Mouse (Mus musculus) kidney, embryonic 16.5 days (tissue): ENCODE measurements at regions not wholly inside any gene's neighbourhood (a gene's known extent, or its start where the extent isn't known, plus 50 kb on each side); places are given as distances from the start of the nearest gene placed in this dataset.
A peak's percentile ranks its signal among the peaks of the same experiment; 100 is the strongest.

Experiments used
- ATAC-seq: fragments of 200-750 bp; cut with Nextera tagmentation; 2 replicates; pipeline ENCODE4 v1.8.0; 2017; ENCODE audit warnings: moderate TSS enrichment; ENCODE audit not compliant: low FRiP score, low TSS enrichment
- H3K27ac ChIP-seq: fragments of 300-500 bp; sonication (generic); 2 replicates; pipeline ENCODE4 v1.5.1; 2014; ENCODE audit warnings: low read length
- H3K27me3 ChIP-seq: fragments of 300-500 bp; sonication (generic); 2 replicates; pipeline ENCODE4 v1.6.1; 2014; ENCODE audit warnings: low read length, control low read depth, mixed read lengths; ENCODE audit not compliant: insufficient read depth
- H3K36me3 ChIP-seq: fragments of 300-500 bp; sonication (generic); 2 replicates; pipeline ENCODE4 v1.6.1; 2014; ENCODE audit warnings: low read length, control low read depth, mixed read lengths; ENCODE audit not compliant: insufficient read depth
- H3K4me1 ChIP-seq: fragments of 300-500 bp; sonication (generic); 2 replicates; pipeline ENCODE4 v1.6.1; 2014; ENCODE audit warnings: low read length, control low read depth, mixed read lengths; ENCODE audit not compliant: insufficient read depth
- H3K4me2 ChIP-seq: fragments of 300-500 bp; sonication (generic); replicated peaks from 2 replicates; pipeline ENCODE4 v1.6.1; 2014; ENCODE audit warnings: low read depth, low read length
- H3K4me3 ChIP-seq: fragments of 300-500 bp; sonication (generic); 2 replicates; pipeline ENCODE4 v1.5.1; 2014; ENCODE audit warnings: mild to moderate bottlenecking, low read length
- H3K9ac ChIP-seq: fragments of 300-500 bp; sonication (generic); replicated peaks from 2 replicates; pipeline ENCODE4 v1.6.1; 2014; ENCODE audit warnings: low read length
- H3K9me3 ChIP-seq: fragments of 300-500 bp; sonication (generic); 2 replicates; pipeline ENCODE4 v1.6.1; 2016; ENCODE audit warnings: low read length, control low read depth
- WGBS: fragments of 180-500 bp; shearing (Covaris S2); extraction: QIAGEN DNeasy Blood & Tissue Kit; methylation state at CpG from one replicate; pipeline ENCODE4 v1.1.7; 2014; 5-methylcytosine and 5-hydroxymethylcytosine counted together

DNA sequence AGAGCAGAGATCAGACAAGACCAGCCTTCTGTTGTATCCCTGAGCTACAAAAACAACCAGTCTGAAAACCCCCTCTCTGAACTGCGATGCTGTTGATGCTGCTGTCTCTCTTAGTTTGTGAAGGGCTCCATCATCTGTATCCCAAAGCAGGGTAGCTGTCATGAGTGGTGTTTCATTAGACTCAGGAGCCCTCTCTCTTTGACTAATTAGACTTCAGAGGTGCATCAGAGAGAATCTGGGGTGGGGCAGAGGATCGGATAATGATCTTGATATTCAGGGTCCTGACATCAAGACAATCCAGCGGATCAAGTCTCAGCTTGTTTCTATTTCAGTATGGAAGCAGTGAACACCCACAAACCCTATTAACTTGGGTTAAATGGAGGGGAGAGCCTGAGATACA, 70.6 kb upstream of the Slc24a4 start:
- H3K9me3 ChIP-seq, result no peaks in the 10 kb centered on the region
- no peaks in the 10 kb centered on the region for H3K27me3 ChIP-seq
- no peak overlapping the region for H3K4me3 ChIP-seq
- no peaks in the 10 kb centered on the region for H3K36me3 ChIP-seq
- no peak overlapping the region for H3K27ac ChIP-seq
- no peak overlapping the region for H3K4me2 ChIP-seq
- H3K4me1 ChIP-seq, result peaks cover 7% of the 10 kb centered on the region; the same call in 1 of the 2 replicates
- ATAC-seq, result no peak
- WGBS, result 79% methylated on average over 3 of the region's 3 CpGs
- H3K9ac ChIP-seq, result no peak overlapping the region

DNA sequence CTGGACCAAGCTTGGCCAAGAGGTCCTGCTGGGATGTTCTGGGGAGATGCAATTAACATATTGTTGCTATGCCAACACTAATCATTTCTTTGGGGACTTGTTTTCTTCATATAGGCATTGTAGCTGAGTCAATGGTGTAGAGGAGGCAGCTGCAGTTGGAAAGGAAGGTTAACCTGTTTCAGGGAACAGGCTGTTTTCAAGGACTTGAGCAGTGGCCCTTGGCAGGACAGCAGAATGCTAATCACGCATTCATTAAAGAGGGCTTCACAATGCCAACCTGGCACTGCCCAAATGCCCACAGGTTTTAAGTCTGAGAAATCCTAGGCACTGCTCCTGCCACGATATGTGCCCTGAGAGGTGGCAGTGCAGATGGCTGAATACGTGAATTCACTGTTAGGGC, 70.1 kb upstream of the Slc24a4 start:
- 87% methylated on average over 3 of the region's 3 CpGs for WGBS
- no peak overlapping the region for H3K27ac ChIP-seq
- no peak overlapping the region for H3K4me2 ChIP-seq
- no peaks in the 10 kb centered on the region for H3K27me3 ChIP-seq
- no peak overlapping the region for H3K4me3 ChIP-seq
- no peaks in the 10 kb centered on the region for H3K9me3 ChIP-seq
- peaks cover 7% of the 10 kb centered on the region; the same call in 1 of the 2 replicates for H3K4me1 ChIP-seq
- H3K36me3 ChIP-seq, result no peaks in the 10 kb centered on the region
- no peak overlapping the region for H3K9ac ChIP-seq
- ATAC-seq, result no peak

DNA sequence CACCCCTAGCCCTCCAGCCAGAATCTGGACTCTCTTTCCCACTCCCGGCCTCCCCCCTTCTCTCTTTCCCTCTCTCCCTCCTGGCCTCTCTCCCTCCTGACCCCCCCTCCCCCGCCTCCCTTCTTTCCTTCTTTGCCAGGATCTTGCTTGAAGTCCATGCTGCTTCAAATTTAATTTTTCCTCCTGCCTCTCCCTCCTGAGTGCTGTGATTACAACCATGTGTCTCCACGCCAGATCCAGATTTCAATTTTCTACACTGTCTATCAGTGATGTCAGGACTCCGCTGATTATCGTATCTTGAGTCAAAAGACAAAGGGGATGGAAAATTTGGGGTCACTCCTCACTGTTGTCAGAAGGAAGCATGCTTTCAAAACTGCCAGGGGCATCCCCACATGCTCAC, 67.4 kb upstream of the Slc24a4 start:
- WGBS, result 72% methylated on average over 5 of the region's 5 CpGs

DNA sequence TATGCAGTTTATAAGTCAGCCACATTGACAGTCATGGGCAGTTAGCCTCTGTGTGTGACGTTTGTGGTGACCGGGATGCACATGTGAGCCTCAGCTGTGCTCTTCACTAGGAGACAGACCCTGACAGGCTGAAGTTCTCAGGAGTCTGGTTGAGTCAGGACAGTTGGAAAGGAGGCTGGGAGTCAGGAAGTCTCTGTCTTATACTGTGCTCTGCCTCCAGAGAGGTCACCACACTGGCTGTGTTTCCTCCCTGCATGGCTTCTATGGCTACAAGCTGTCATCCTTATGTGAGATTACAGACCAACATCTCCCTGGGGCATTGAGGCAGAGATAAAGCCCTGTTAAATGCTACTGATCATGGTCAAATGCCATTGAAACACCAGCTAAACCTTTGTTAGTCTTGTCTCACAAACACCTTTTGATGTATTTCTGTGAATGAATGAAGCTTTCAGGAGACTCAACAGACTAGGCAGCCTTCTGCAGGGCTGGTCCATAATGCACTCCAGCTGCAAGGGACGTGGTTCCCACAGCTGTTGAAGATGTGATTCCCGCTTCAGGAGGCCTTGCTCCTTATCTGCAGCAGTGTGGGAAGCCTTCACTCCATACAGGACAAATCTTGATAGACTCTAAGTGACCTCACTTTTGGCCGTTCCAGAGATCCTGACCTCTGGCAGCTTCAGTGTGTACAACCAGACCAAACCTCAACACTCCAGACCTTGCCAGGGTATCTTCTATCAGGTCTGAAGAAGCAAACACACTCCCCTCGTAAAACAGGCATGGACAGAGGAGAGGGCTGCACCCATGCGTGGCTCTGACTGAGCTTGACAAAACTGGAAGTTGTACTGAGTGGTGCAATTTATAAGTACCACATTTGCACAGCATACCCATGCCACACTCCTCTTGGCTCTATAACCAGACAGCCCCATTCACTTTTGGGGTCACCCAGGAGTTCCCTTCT, 66.6 kb upstream of the Slc24a4 start:
- Histone ChIP-seq H3K27me3 (no peaks in the 10 kb centered on the region), H3K27ac (peak overlapping the region; percentile 61), H3K9me3 (no peaks in the 10 kb centered on the region), H3K4me3 (no peak overlapping the region), H3K4me2 (no peak overlapping the region), H3K9ac (no peak overlapping the region), H3K36me3 (no peaks in the 10 kb centered on the region), H3K4me1 (peaks cover 10% of the 10 kb centered on the region)
- WGBS, result 32% methylated on average over 7 of the region's 7 CpGs
- peak; percentile 82 for ATAC-seq

More for the DNA sequence above, 67.4 kb upstream of the Slc24a4 start:
- ATAC-seq, result no peak
- Histone ChIP-seq H3K9me3 (no peaks in the 10 kb centered on the region), H3K27me3 (no peaks in the 10 kb centered on the region), H3K4me1 (peaks cover 10% of the 10 kb centered on the region), H3K36me3 (no peaks in the 10 kb centered on the region), H3K9ac (no peak overlapping the region), H3K27ac (no peak overlapping the region), H3K4me2 (no peak overlapping the region), H3K4me3 (no peak overlapping the region)

DNA sequence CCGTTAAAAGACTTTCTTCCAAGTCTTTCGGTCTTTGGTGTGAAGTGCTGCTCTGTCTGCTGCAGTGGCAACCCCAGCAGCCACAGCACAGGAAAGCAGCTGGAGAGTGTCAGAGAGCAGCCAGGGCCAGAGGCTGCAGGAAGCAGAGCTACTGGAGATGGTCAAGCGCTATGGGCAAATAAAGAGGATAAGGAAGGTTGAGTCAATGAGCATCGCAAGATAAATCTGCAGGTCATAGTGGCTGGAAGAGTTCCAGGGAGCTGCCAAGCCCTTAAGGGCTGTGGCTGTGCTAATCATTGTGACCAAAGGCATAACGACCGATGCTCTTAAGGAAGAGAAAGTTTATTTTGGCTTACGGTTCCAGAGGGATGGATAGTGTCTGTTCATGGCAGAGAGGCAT, 65.9 kb upstream of the Slc24a4 start:
- no peak overlapping the region for H3K4me3 ChIP-seq
- 24% methylated on average over 7 of the region's 7 CpGs for WGBS
- H3K9ac ChIP-seq, result no peak overlapping the region
- peak; percentile 69 for ATAC-seq
- H3K27me3 ChIP-seq, result no peaks in the 10 kb centered on the region
- H3K9me3 ChIP-seq, result no peaks in the 10 kb centered on the region
- H3K4me2 ChIP-seq, result no peak overlapping the region
- peak overlapping the region; percentile 61 for H3K27ac ChIP-seq
- H3K4me1 ChIP-seq, result peaks cover 10% of the 10 kb centered on the region
- no peaks in the 10 kb centered on the region for H3K36me3 ChIP-seq

DNA sequence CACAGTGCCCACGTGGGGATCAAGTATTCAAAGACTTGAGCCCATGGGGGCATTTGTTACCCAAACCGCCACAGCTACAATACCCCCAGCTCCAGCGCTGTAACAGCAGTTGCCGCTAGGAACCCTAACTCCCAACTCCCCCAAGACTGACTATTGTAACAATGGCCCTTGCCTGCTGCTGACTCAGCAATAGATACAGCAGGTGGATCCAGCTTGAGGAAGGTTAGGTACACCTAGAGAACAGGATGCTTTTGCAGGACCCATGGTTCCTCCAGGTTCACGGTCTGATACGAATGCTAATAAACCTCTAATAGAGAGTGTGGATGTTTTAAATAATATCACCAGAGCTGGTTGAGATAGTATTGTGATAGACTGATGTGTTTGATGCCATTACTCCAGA, 65.3 kb upstream of the Slc24a4 start:
- no peak for ATAC-seq
- Histone ChIP-seq H3K4me3 (no peak overlapping the region), H3K9ac (no peak overlapping the region), H3K36me3 (no peaks in the 10 kb centered on the region), H3K27me3 (no peaks in the 10 kb centered on the region), H3K27ac (peak overlapping the region; percentile 13; the same call in 1 of the 2 replicates), H3K4me2 (no peak overlapping the region), H3K9me3 (no peaks in the 10 kb centered on the region), H3K4me1 (peaks cover 10% of the 10 kb centered on the region)
- WGBS, result 86% methylated on average over 6 of the region's 6 CpGs

DNA sequence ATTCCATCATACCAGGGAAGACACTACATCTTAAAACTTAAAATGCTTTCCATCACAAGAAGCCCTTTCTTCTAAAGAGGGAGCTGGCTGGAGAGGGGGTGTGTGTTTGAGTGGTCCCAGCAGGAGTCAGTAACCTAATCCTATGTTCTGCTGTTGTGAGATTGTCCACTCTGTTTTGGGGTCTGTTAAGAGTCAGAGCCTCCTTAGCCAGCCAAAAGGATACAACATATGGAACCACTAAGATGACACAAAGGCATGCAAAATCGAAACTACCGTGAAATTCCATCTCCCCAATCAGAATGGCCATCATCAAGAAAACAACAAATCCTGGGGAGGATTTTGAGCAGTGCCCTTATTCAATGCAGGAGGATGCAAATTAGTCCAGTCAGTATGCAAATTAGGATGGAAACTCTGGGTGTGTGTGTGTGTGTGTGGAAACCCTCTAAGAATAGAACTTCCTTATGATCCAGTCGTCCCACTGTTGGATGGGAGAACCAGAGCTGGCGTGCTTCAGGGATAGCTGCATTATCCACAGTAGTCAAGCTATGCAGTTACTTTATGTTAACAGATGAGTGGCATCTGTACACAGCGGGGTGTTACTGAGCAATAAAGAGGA, 63.7 kb upstream of the Slc24a4 start:
- no peaks in the 10 kb centered on the region for H3K36me3 ChIP-seq
- no peak overlapping the region for H3K27ac ChIP-seq
- H3K27me3 ChIP-seq, result no peaks in the 10 kb centered on the region
- no peak for ATAC-seq
- H3K4me1 ChIP-seq, result peaks cover 14% of the 10 kb centered on the region
- H3K4me2 ChIP-seq, result no peak overlapping the region
- H3K4me3 ChIP-seq, result no peak overlapping the region
- no peaks in the 10 kb centered on the region for H3K9me3 ChIP-seq
- no peak overlapping the region for H3K9ac ChIP-seq
- 50% methylated on average over 5 of the region's 5 CpGs for WGBS

DNA sequence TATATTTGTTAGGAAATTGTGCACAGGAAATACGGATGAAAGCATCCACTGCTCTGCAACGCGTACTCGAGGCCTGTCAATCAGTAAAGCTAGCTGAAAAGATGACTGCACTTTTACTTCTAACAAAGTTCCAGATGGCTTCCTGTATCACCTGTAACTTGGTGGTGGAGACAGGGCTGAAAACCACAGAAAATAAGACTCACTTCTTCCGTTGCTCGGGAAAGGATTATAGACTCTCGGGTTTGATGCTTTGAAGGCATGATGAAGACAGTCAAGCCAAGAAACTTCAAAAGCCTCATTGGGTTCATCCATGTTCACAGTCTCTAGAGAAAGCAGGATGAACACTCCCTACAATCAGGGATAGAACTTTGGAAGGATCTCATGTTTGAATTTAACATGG, 60.8 kb upstream of the Slc24a4 start:
- no peak overlapping the region for H3K4me3 ChIP-seq
- no peak overlapping the region for H3K9ac ChIP-seq
- no peaks in the 10 kb centered on the region for H3K27me3 ChIP-seq
- 90% methylated on average over 7 of the region's 7 CpGs for WGBS
- no peak for ATAC-seq
- H3K4me2 ChIP-seq, result no peak overlapping the region
- peaks cover 12% of the 10 kb centered on the region for H3K4me1 ChIP-seq
- H3K27ac ChIP-seq, result no peak overlapping the region
- no peaks in the 10 kb centered on the region for H3K9me3 ChIP-seq
- no peaks in the 10 kb centered on the region for H3K36me3 ChIP-seq

DNA sequence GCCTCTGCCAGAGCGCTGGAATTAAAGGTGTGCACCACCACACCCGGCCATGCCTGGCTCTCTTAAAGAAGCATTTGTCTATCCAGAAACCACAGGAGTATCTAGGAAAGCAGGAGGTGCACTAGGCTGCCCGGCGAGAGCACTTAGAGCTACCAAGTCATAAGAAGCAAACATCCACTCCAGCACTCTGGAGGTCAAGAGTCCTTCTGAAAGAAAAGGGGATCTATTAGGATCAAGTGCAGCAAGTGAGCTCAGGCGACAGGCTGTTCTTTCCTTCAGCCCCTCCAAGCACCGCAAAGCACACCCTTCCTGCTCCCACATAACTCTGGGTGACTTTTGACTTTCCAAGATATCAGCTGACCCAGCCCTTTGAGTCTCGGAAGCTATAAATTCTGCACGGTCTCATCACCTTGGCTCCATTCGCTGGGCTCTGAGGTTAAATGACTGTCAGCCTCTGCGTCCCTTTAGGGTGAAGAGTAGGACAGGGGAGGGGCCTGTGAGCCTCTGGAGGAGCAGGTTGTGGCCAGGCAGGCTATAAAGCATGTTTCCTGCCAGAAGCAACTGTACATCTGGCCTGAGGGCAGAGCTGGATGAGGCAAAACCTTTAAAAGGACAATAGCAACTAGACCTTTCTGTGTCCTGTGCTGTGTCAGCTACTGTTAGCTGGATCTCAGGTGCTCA, 58.9 kb upstream of the Slc24a4 start:
- H3K27ac ChIP-seq, result no peak overlapping the region
- no peak overlapping the region for H3K4me2 ChIP-seq
- no peak overlapping the region for H3K9ac ChIP-seq
- no peaks in the 10 kb centered on the region for H3K27me3 ChIP-seq
- ATAC-seq, result peak; percentile 83
- peaks cover 12% of the 10 kb centered on the region for H3K4me1 ChIP-seq
- no peak overlapping the region for H3K4me3 ChIP-seq
- H3K36me3 ChIP-seq, result no peaks in the 10 kb centered on the region
- no peaks in the 10 kb centered on the region for H3K9me3 ChIP-seq
- 27% methylated on average over 10 of the region's 10 CpGs for WGBS
